ENCODE assay signal across 8 mouse cellular contexts in genomic region chr14:20389446-20390079, GRCm38 (mm10). TPM values are rescaled to one million over a fixed set of nuclear protein-coding genes. Genes with fewer than 3 reads are reported as not detected.
DNase-seq lines count a peak whose midpoint lies in the region; ATAC-seq and TF ChIP-seq lines count a peak whose summit lies in the region.

No protein-coding gene starts in this region.

- ATAC-seq in liver, embryonic 11.5 days (replicated peaks; ENCODE audit: low FRiP score): no peak
- ATAC-seq in intestine, postnatal 0 days: no peak
- no peak for ATAC-seq in neural tube, embryonic 12.5 days (ENCODE audit: low FRiP score, low read depth)

- no peak for TF ChIP-seq CTCF in intestine, postnatal 0 days (IDR thresholded peaks at IDR 0.05; ENCODE audit: low read depth)

- H3K36me3 ChIP-seq in liver, embryonic 11.5 days (ENCODE audit: control insufficient read depth, insufficient read depth, low read length): peaks cover 14% of the 10 kb centered on the region; the same call in 1 of the 2 replicates
- peaks cover 56% of the 10 kb centered on the region for H3K36me3 ChIP-seq in forebrain, embryonic 10.5 days (replicated peaks)
- H3K36me3 ChIP-seq in intestine, postnatal 0 days (ENCODE audit: control insufficient read depth, insufficient read depth): peaks cover 16% of the 10 kb centered on the region
- peaks cover 32% of the 10 kb centered on the region for H3K36me3 ChIP-seq in neural tube, embryonic 12.5 days

- no peak for DNase-seq in liver, embryonic 11.5 days (ENCODE audit: low spot score)
- DNase-seq in liver: no peak
- DNase-seq in forebrain, embryonic 10.5 days (ENCODE audit: extremely low spot score, low spot score): no peak
- no peak for DNase-seq in thymus, postnatal 10 days (ENCODE audit: low spot score in 2 of 2)
- no peak for DNase-seq in urinary bladder, postnatal 25 days (ENCODE audit: low spot score)
- DNase-seq in adrenal gland, adult 8-10 months: no peak

- no peaks in the 10 kb centered on the region for H3K27me3 ChIP-seq in liver, embryonic 11.5 days (replicated peaks; ENCODE audit: control insufficient read depth, insufficient read depth, low read length)
- H3K27me3 ChIP-seq in forebrain, embryonic 10.5 days (ENCODE audit: poor library complexity, severe bottlenecking): no peaks in the 10 kb centered on the region
- no peaks in the 10 kb centered on the region for H3K27me3 ChIP-seq in intestine, postnatal 0 days (replicated peaks; ENCODE audit: control insufficient read depth, insufficient read depth, low read length)
- no peaks in the 10 kb centered on the region for H3K27me3 ChIP-seq in neural tube, embryonic 12.5 days (replicated peaks)

- WGBS in liver, embryonic 11.5 days: 85% methylated on average over 8 of the region's 8 CpGs
- WGBS in forebrain, embryonic 10.5 days: 90% methylated on average over 8 of the region's 8 CpGs
- WGBS in intestine, postnatal 0 days: 78% methylated on average over 8 of the region's 8 CpGs
- 91% methylated on average over 8 of the region's 8 CpGs for WGBS in neural tube, embryonic 12.5 days

- peak overlapping the region; percentile 87; the same call in 1 of the 2 replicates for H3K9ac ChIP-seq in liver, embryonic 11.5 days (ENCODE audit: low read depth, low read length)
- H3K9ac ChIP-seq in intestine, postnatal 0 days (ENCODE audit: low read depth, low read length): no peak overlapping the region
- H3K9ac ChIP-seq in neural tube, embryonic 12.5 days: peak overlapping the region; percentile 79; the same call in 1 of the 2 replicates

- H3K4me1 ChIP-seq in liver, embryonic 11.5 days (replicated peaks; ENCODE audit: control insufficient read depth, insufficient read depth, low read length): peaks cover 25% of the 10 kb centered on the region
- H3K4me1 ChIP-seq in forebrain, embryonic 10.5 days: peaks cover 53% of the 10 kb centered on the region
- no peaks in the 10 kb centered on the region for H3K4me1 ChIP-seq in intestine, postnatal 0 days (replicated peaks; ENCODE audit: control insufficient read depth, insufficient read depth, low read length)
- peaks cover 37% of the 10 kb centered on the region for H3K4me1 ChIP-seq in neural tube, embryonic 12.5 days

- H3K9me3 ChIP-seq in liver, embryonic 11.5 days (ENCODE audit: control insufficient read depth, low read length): no peaks in the 10 kb centered on the region
- H3K9me3 ChIP-seq in forebrain, embryonic 10.5 days: no peaks in the 10 kb centered on the region
- no peaks in the 10 kb centered on the region for H3K9me3 ChIP-seq in intestine, postnatal 0 days (ENCODE audit: control insufficient read depth)
- H3K9me3 ChIP-seq in neural tube, embryonic 12.5 days: no peaks in the 10 kb centered on the region

- peak overlapping the region; percentile 62 for H3K4me3 ChIP-seq in liver, embryonic 11.5 days (ENCODE audit: low read depth, low read length)
- H3K4me3 ChIP-seq in forebrain, embryonic 10.5 days: peak overlapping the region; percentile 90
- peak overlapping the region; percentile 75; the same call in 1 of the 2 replicates for H3K4me3 ChIP-seq in intestine, postnatal 0 days (ENCODE audit: low read depth, low read length)
- H3K4me3 ChIP-seq in neural tube, embryonic 12.5 days: peak overlapping the region; percentile 78; the same call in 1 of the 2 replicates

- no peak overlapping the region for H3K27ac ChIP-seq in liver, embryonic 11.5 days (ENCODE audit: low read depth, low read length)
- peak overlapping the region; percentile 93; the same call in 1 of the 2 replicates for H3K27ac ChIP-seq in forebrain, embryonic 10.5 days
- H3K27ac ChIP-seq in intestine, postnatal 0 days (ENCODE audit: low read depth, low read length): no peak overlapping the region
- no peak overlapping the region for H3K27ac ChIP-seq in neural tube, embryonic 12.5 days

- peak overlapping the region; percentile 80 for H3K4me2 ChIP-seq in liver, embryonic 11.5 days
- peak overlapping the region; percentile 86; the same call in 1 of the 2 replicates for H3K4me2 ChIP-seq in intestine, postnatal 0 days (replicated peaks; ENCODE audit: low read depth)
- H3K4me2 ChIP-seq in neural tube, embryonic 12.5 days (replicated peaks): peak overlapping the region; percentile 90

RNA-seq across cellular contexts. Expression of gene Dnajc9, which starts 0.9 kb away (rescaled TPM):
- polyA plus RNA-seq in liver, embryonic 11.5 days (2014; fragmentation: Nextera tagmentation; extraction: Ambion mirVana): 174 and 191 TPM in 2 replicates
- 374 and 381 TPM in 2 replicates for polyA plus RNA-seq in forebrain, embryonic 10.5 days (2016; fragmentation: Nextera tagmentation; extraction: Ambion mirVana)
- 39.3 and 41.5 TPM in 2 replicates for polyA plus RNA-seq in intestine, postnatal 0 days (2015; fragmentation: Nextera tagmentation; extraction: Ambion mirVana)
- 170 and 171 TPM in 2 replicates for polyA plus RNA-seq in neural tube, embryonic 12.5 days (2016; fragmentation: Nextera tagmentation; extraction: Ambion mirVana)
- 10 to 100 TPM; 30.3 to 43.2 (median 34.0) TPM for total RNA-seq in adrenal gland, adult 8-10 months (2022)

RNA-seq across cellular contexts. Expression of gene Mrps16, which starts 3.9 kb away (rescaled TPM):
- 116 and 119 TPM in 2 replicates for polyA plus RNA-seq in liver, embryonic 11.5 days (2014; fragmentation: Nextera tagmentation; extraction: Ambion mirVana)
- polyA plus RNA-seq in forebrain, embryonic 10.5 days (2016; fragmentation: Nextera tagmentation; extraction: Ambion mirVana): 78.0 and 78.5 TPM in 2 replicates
- polyA plus RNA-seq in intestine, postnatal 0 days (2015; fragmentation: Nextera tagmentation; extraction: Ambion mirVana): 78.3 and 80.4 TPM in 2 replicates
- polyA plus RNA-seq in neural tube, embryonic 12.5 days (2016; fragmentation: Nextera tagmentation; extraction: Ambion mirVana): 64.4 and 68.0 TPM in 2 replicates
- 10 to 100 TPM; 56.2 to 74.9 (median 67.5) TPM for total RNA-seq in adrenal gland, adult 8-10 months (2022)

RNA-seq across cellular contexts. Expression of gene Fam149b, which starts 41.6 kb away (rescaled TPM):
- 22.6 and 24.2 TPM in 2 replicates for polyA plus RNA-seq in liver, embryonic 11.5 days (2014; fragmentation: Nextera tagmentation; extraction: Ambion mirVana)
- polyA plus RNA-seq in forebrain, embryonic 10.5 days (2016; fragmentation: Nextera tagmentation; extraction: Ambion mirVana): 45.7 and 48.3 TPM in 2 replicates
- 12.8 and 13.2 TPM in 2 replicates for polyA plus RNA-seq in intestine, postnatal 0 days (2015; fragmentation: Nextera tagmentation; extraction: Ambion mirVana)
- 51.6 and 52.1 TPM in 2 replicates for polyA plus RNA-seq in neural tube, embryonic 12.5 days (2016; fragmentation: Nextera tagmentation; extraction: Ambion mirVana)
- 10 to 100 TPM; 32.0 to 42.2 (median 41.0) TPM for total RNA-seq in adrenal gland, adult 8-10 months (2022)

RNA-seq across cellular contexts. Expression of gene Ecd, which starts 41.6 kb away (rescaled TPM):
- 76.1 and 80.5 TPM in 2 replicates for polyA plus RNA-seq in liver, embryonic 11.5 days (2014; fragmentation: Nextera tagmentation; extraction: Ambion mirVana)
- 79.2 and 81.1 TPM in 2 replicates for polyA plus RNA-seq in forebrain, embryonic 10.5 days (2016; fragmentation: Nextera tagmentation; extraction: Ambion mirVana)
- polyA plus RNA-seq in intestine, postnatal 0 days (2015; fragmentation: Nextera tagmentation; extraction: Ambion mirVana): 13.5 and 15.5 TPM in 2 replicates
- 61.0 and 61.9 TPM in 2 replicates for polyA plus RNA-seq in neural tube, embryonic 12.5 days (2016; fragmentation: Nextera tagmentation; extraction: Ambion mirVana)
- total RNA-seq in adrenal gland, adult 8-10 months (2022): 10 to 100 TPM; 42.8 to 47.6 (median 43.8) TPM
